Mouse (Mus musculus) E14TG2a.4 (cell line): ENCODE results near the gene Hhipl1.

ENCODE experiments used
- CTCF ChIP-seq: conservative IDR thresholded peaks from 2 replicates; pipeline ENCODE4 v1.5.1; 2014; ENCODE audit warnings: low read length
- NANOG ChIP-seq: IDR thresholded peaks from 2 replicates; pipeline ENCODE4 v1.6.1; 2014; ENCODE audit warnings: borderline replicate concordance, low read length, mixed read lengths
- POU5F1 ChIP-seq: IDR thresholded peaks from 2 replicates; pipeline ENCODE4 v1.6.1; 2014; ENCODE audit warnings: low read length, borderline replicate concordance

DNA sequence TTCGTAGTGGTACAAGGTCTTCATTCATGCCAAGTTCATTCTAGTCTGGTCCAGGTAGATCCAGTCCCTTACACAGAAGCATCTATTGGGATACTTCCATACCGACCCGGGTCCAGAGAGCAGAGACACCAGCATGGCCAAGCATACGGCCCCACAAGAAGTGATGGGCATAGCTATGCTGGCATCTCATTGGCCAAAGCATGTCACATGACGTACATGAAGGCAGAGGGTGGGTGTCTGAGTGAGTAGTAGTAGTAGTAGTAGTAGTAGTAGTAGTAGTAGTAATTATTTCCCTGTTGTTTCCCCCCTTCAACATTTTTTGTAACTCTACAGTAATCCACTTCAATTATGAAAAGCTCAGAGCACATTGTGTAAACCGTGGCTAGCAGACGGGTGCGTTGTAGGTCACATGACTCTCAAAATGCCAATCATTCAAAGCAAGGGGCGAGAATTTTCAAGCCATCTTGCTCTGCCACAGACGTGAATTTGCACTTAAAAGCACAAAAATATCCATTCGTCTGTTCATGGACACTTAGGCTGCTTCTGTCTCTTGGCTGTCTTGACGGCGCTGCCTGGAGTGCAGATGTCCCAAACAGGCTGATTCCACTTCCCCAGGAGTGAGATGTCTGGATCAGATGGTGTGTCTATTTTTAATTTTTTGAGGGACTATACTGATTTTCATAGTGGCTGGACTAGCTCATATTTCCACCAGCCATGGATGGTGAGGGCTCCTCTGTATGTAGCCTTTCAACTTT is 72.5 kb downstream of the Hhipl1 start:
- TF ChIP-seq CTCF = no peak
- TF ChIP-seq NANOG = no peak
- no peak for TF ChIP-seq POU5F1
